8 mouse cellular contexts compared by ENCODE assay signal in genomic region chr6:25690284-25690605, GRCm38 (mm10). TPM values are rescaled to one million over a fixed set of nuclear protein-coding genes. Genes with fewer than 3 reads are reported as not detected.
DNase-seq lines count a peak whose midpoint lies in the region; ATAC-seq and TF ChIP-seq lines count a peak whose summit lies in the region.

No protein-coding gene starts in this region.

- H3K36me3 ChIP-seq in kidney, embryonic 14.5 days (ENCODE audit: control insufficient read depth, insufficient read depth, low read length): no peaks in the 10 kb centered on the region
- H3K36me3 ChIP-seq in forebrain, embryonic 16.5 days (ENCODE audit: control insufficient read depth, insufficient read depth): no peaks in the 10 kb centered on the region
- no peaks in the 10 kb centered on the region for H3K36me3 ChIP-seq in midbrain, embryonic 12.5 days

- 0 out of 2 replicates have a peak, but pooled peaks cover 6% of the 10 kb centered on the region for H3K4me1 ChIP-seq in kidney, embryonic 14.5 days (ENCODE audit: control insufficient read depth, insufficient read depth, low read length)
- peaks cover 18% of the 10 kb centered on the region for H3K4me1 ChIP-seq in forebrain, embryonic 16.5 days (replicated peaks; ENCODE audit: control insufficient read depth, insufficient read depth, low read length)
- H3K4me1 ChIP-seq in midbrain, embryonic 12.5 days: peaks cover 9% of the 10 kb centered on the region

- H3K9ac ChIP-seq in kidney, embryonic 14.5 days (ENCODE audit: low read depth, low read length): peak overlapping the region; percentile 47
- H3K9ac ChIP-seq in forebrain, embryonic 16.5 days (replicated peaks; ENCODE audit: low read depth, low read length): peak overlapping the region; percentile 54
- H3K9ac ChIP-seq in midbrain, embryonic 12.5 days (replicated peaks): peak overlapping the region; percentile 59

- no peak overlapping the region for H3K27ac ChIP-seq in kidney, embryonic 14.5 days (ENCODE audit: low read depth, low read length)
- no peak overlapping the region; the same call in none of the 2 replicates for H3K27ac ChIP-seq in forebrain, embryonic 16.5 days (ENCODE audit: low read length)
- peak overlapping the region; percentile 95 for H3K27ac ChIP-seq in layer of hippocampus, adult 2 months
- H3K27ac ChIP-seq in midbrain, embryonic 12.5 days (replicated peaks): 0 out of 2 replicates have a peak overlapping the region, but pooled peaks have one; percentile 11

- peak; percentile 69; the same call in 1 of the 2 replicates for ATAC-seq in kidney, embryonic 14.5 days (ENCODE audit: low FRiP score, low TSS enrichment)
- ATAC-seq in forebrain, embryonic 16.5 days: peak; percentile 70
- peak; percentile 73 for ATAC-seq in midbrain, embryonic 12.5 days (ENCODE audit: low FRiP score, low read depth)

- peak overlapping the region; percentile 86 for H3K4me2 ChIP-seq in kidney, embryonic 14.5 days (replicated peaks; ENCODE audit: low read depth, low read length)
- peak overlapping the region; percentile 78 for H3K4me2 ChIP-seq in forebrain, embryonic 16.5 days (ENCODE audit: low read length)
- H3K4me2 ChIP-seq in midbrain, embryonic 12.5 days (replicated peaks): peak overlapping the region; percentile 94

- TF ChIP-seq CTCF in layer of hippocampus, adult 2 months (conservative IDR thresholded peaks at IDR 0.05): 0 out of 2 replicates have a peak, but pooled peaks have one; percentile 14

- H3K9me3 ChIP-seq in kidney, embryonic 14.5 days (ENCODE audit: control insufficient read depth, low read length): no peaks in the 10 kb centered on the region
- H3K9me3 ChIP-seq in forebrain, embryonic 16.5 days (ENCODE audit: control insufficient read depth, low read length): no peaks in the 10 kb centered on the region
- no peaks in the 10 kb centered on the region for H3K9me3 ChIP-seq in midbrain, embryonic 12.5 days

- peak overlapping the region; percentile 38 for H3K4me3 ChIP-seq in kidney, embryonic 14.5 days (ENCODE audit: low read length)
- peak overlapping the region; percentile 58 for H3K4me3 ChIP-seq in forebrain, embryonic 16.5 days (replicated peaks; ENCODE audit: low read length)
- H3K4me3 ChIP-seq in layer of hippocampus, adult 2 months: peak overlapping the region; percentile 58
- H3K4me3 ChIP-seq in midbrain, embryonic 12.5 days: peak overlapping the region; percentile 60

- peaks cover 15% of the 10 kb centered on the region for H3K27me3 ChIP-seq in kidney, embryonic 14.5 days (ENCODE audit: control insufficient read depth, insufficient read depth, low read length)
- H3K27me3 ChIP-seq in forebrain, embryonic 16.5 days (replicated peaks; ENCODE audit: control insufficient read depth, insufficient read depth, low read length): peaks cover 6% of the 10 kb centered on the region
- H3K27me3 ChIP-seq in midbrain, embryonic 12.5 days: peaks cover 18% of the 10 kb centered on the region

- no peak for DNase-seq in kidney, adult 18-20 months
- peak; percentile 54 for DNase-seq in adrenal gland, postnatal 25 days
- DNase-seq in layer of hippocampus, adult 2 months (ENCODE audit: low spot score in 2 of 2): peak; percentile 47 to 59
- no peak for DNase-seq in urinary bladder, adult 2 months (ENCODE audit: low spot score)
- no peak for DNase-seq in gastrocnemius, adult 18-20 months (ENCODE audit: low spot score)

- 2% methylated on average over 5 of the region's 5 CpGs for WGBS in kidney, embryonic 14.5 days
- WGBS in forebrain, embryonic 16.5 days: under 1% methylated on average over 5 of the region's 5 CpGs
- WGBS in midbrain, embryonic 12.5 days: 0% methylated on average over 5 of the region's 5 CpGs

RNA-seq across cellular contexts. Expression of gene Gpr37, which starts 0.3 kb away (rescaled TPM):
- 0.09 and 0.20 TPM in 2 replicates for polyA plus RNA-seq in kidney, embryonic 14.5 days (2014; fragmentation: Nextera tagmentation; extraction: Ambion mirVana)
- 0.24 and 0.46 TPM in 2 replicates for total RNA-seq in adrenal gland, postnatal 25 days (2021)
- polyA plus RNA-seq in forebrain, embryonic 16.5 days (2015; fragmentation: Nextera tagmentation; extraction: Ambion mirVana): 2.9 and 3.0 TPM in 2 replicates
- 10 to 100 TPM; 35.8 to 38.6 TPM for total RNA-seq in layer of hippocampus, adult 2 months (2021)
- 0.92 and 1.2 TPM in 2 replicates for polyA plus RNA-seq in midbrain, embryonic 12.5 days (2016; fragmentation: Nextera tagmentation; extraction: Ambion mirVana)
- polyA plus RNA-seq in urinary bladder, adult 2 months (2012; rRNA removed): 0.37 and 0.46 TPM in 2 replicates
- total RNA-seq in gastrocnemius, adult 18-20 months (2021): under 1 TPM in 1 of 2 experiments, not detected in 1; 0.05 TPM

Comparison
In these comparisons a context has a peak if more than half of its experiments do, and no peak if none do; other contexts are left out.
1. H3K27ac ChIP-seq: peak in layer of hippocampus, adult 2 months (single experiment) and midbrain, embryonic 12.5 days (single experiment); none in kidney, embryonic 14.5 days (single experiment) and forebrain, embryonic 16.5 days (single experiment).
2. DNase-seq: peak in adrenal gland, postnatal 25 days (single experiment) and layer of hippocampus, adult 2 months (2 of 2); none in kidney, adult 18-20 months (single experiment), urinary bladder, adult 2 months (single experiment) and gastrocnemius, adult 18-20 months (single experiment).
3. Peak in every context shown above with its lines, with median percentiles within 50 percentile points of each other: ATAC-seq, H3K4me2 ChIP-seq, H3K4me3 ChIP-seq and H3K9ac ChIP-seq.